Mouse (Mus musculus) embryonic fibroblast, embryonic 13.5 days (primary cell): ENCODE measurements around the gene Ces4a.

Experiments
- CTCF ChIP-seq: IDR thresholded peaks from 2 replicates; pipeline ENCODE4 v1.5.1; 2011; ENCODE audit warnings: mild to moderate bottlenecking, control low read depth, low read length, moderate library complexity, borderline replicate concordance; ENCODE audit not compliant: insufficient read depth
- POLR2A ChIP-seq: IDR thresholded peaks from 2 replicates; pipeline ENCODE4 v1.6.1; 2011; ENCODE audit warnings: low read depth, mild to moderate bottlenecking, control low read depth, low read length, moderate library complexity

DNA sequence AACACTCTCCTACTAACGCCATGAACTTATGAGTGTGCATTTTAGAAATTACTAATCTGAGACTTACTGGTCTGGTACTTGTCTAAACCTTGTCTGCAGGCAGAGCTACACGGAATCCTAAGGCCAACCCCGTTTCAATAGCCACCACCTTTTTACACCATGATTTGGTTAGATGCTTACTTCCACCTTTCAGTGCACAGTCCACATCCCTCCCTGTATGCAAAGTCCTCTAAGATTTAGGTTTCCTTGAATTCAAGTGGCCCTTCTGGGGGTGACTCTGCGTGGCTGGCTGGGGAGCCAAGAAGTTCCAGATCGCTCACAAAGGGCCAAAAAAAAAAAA is 38.4 kb downstream of the Ces4a start:
- TF ChIP-seq CTCF (no peak), POLR2A (no peak; the same call in 1 of the 2 replicates)
